Mouse (Mus musculus): ENCODE measurements at regions not wholly inside any gene's neighbourhood (a gene's known extent, or its start where the extent isn't known, plus 50 kb on each side); places are given as distances from the start of the nearest gene placed in this dataset.

DNA sequence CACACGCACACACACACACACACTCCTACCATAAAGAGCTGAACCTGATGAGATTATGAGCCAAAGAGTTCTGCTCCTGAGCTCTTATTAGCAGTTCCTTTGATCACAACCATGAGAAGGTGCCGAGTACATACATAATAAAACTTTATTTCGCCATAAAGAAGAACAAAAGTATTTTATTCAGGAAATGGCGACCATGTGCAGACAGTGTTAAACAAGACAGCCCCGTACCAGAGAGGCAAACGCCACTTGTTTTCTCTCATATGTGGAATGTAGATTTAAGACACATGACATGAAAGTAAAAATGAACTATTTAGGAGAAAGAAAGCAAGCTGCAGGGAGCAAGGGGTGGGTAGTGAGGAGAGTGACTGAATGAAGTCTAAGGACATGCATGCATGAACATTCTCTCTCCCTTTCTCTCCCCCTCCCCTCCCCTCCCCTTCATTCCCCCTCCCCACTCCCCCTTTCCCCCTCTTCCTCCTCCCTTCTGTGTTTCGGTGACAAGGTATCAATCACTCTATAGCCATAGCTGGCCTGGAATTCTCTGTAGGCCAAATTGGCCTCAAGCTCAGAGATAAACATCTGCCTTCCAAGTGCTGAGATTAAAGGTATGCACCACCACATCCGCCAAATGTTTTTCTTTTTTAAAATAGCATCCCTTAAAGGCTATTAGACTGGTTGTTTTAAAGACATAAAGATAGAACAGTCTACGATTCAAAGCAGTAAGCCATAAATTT, 266.0 kb upstream of the Map3k7 start:
- DNase-seq (ENCODE audit: low read depth, low spot score) = no peak

GRCm38 (mm10) chr4:31698506-31698782, 265.5 kb upstream of the Map3k7 start:
- DNase-seq (ENCODE audit: low read depth, low spot score) = no peak

DNA sequence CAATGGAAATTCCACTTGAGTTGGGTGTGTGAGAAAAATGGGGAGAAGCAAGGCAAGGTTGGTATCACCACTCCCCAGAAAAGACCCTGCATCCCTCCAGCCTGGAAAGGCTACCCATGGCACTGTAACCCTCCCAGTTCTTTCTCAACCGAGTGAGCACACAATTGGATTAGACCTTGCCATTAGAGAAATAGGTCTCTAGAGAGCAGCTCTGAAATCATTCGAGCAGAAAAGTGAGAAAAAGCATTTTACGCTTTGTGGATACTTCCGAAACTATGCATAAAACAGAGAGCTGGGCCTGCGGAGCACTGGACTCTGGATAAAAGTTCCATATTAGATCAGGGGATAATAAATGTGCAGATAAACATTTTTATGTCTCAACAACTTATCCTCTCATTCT, 264.6 kb upstream of the Map3k7 start:
- peak; percentile 4 for DNase-seq (ENCODE audit: low read depth, low spot score)

DNA sequence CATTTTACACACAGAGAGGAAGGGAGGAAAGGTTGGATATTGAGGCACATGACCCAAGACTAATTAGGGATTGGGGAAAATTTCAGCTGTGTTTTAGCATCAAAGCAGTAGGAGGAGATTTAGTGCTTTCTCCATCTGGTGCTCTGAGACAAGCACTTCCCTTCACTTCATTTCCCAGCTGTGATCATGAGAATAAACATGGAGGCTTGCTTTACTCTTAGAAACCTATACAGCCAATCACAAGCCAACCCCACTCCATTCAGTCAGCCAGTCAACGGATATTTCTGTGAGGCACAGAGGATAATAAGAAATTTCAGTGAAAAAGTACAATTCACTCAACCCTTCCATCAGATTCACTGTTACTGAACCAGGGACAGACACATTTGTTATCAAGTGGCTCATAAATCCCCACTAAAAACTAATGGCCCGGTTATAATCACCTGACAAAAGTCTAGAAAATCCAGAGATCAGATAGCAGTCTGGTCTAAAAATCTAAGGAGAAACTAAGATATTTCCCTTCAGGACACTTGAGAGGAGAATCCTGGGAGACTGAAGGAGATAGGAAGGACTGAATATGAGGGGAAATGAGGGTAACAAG, 249.7 kb upstream of the Map3k7 start:
- DNase-seq (ENCODE audit: low read depth, low spot score) = no peak

- no peak for DNase-seq (ENCODE audit: low read depth, low spot score)
Observed at GRCm38 (mm10) chr4:31723501-31723900, 240.4 kb upstream of the Map3k7 start.

- DNase-seq (ENCODE audit: low read depth, low spot score) = no peak
Observed at GRCm38 (mm10) chr4:31724400-31724799, 239.5 kb upstream of the Map3k7 start.

DNA sequence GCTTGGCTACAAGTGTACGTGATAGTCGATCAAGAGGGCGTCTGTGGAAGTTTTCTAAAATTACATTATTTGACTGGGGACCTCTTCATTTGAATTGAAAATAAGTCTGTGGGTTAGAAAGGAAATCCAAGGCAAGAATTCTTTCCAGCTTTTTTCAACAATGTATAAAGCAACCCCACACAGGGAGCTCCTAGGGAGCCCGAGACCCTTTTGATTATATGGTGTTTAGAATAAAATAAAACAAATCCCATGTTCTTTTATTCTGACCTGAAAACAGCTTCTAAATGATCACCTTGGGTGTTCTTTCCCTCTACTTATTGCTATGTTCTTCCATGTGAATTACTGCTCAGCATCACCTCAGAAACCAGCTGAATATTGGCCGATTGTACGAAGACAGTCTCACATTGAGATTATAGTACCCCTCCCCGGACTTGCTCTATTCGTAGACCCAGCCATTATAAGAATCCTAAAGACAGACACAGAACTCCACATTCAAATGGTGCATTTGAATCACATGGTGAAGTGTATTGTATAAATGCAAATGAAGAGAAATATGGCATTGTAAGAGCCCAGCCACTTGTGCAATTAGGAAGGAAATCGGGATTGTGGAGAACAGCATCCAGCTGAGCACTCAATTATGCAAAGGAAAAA, 236.3 kb upstream of the Map3k7 start:
- DNase-seq (ENCODE audit: low read depth, low spot score) = no peak

- DNase-seq (ENCODE audit: low read depth, low spot score) = no peak
Observed at GRCm38 (mm10) chr4:31728149-31728516, 235.8 kb upstream of the Map3k7 start.

- no peak for DNase-seq (ENCODE audit: low read depth, low spot score)
Observed at GRCm38 (mm10) chr4:31743776-31744175, 220.1 kb upstream of the Map3k7 start.

DNA sequence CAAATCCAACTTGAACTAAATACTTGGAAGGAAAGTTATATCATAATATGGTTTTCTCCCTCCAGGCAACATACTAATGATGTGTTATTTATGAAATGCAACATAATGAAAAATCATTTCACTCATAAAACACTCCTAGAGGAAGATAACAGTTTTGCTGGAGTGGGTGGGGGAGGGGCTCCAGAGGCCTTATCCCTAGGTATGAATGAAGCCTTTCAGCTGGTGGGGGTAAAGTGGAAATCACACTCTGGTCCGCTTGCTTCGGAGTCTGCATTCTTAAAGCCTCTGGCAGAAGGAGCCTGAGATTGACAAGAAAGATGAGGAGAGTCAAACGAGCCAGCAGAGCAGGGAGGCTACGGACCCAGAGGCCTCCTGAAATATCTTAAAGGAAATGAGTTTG, 219.5 kb upstream of the Map3k7 start:
- DNase-seq (ENCODE audit: low read depth, low spot score) = no peak

- no peak for DNase-seq (ENCODE audit: low read depth, low spot score)
Observed at GRCm38 (mm10) chr4:31753677-31754312, 210.1 kb upstream of the Map3k7 start.

DNA sequence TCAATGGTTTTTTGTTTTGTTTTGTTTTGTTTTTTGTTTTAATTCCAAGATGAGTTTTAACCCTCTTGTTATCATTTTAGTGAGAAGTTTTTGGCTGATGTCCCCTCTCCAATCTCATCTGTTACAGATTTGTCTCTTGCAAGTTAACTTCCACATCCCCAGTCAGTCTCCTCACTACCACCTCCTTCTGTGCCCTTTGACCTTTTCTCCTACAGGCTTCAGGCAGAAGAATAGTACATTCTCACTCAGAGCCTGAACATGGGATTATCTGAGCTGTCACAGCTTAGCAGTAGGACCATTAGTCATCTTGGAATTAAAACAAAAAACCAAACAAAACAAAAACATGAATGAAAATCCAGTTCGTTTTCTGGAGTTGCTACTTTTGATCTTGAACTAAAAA, 206.8 kb upstream of the Map3k7 start:
- DNase-seq (ENCODE audit: low read depth, low spot score) = no peak

- DNase-seq (ENCODE audit: low read depth, low spot score) = no peak
Observed at GRCm38 (mm10) chr4:31760116-31760515, 203.8 kb upstream of the Map3k7 start.

DNA sequence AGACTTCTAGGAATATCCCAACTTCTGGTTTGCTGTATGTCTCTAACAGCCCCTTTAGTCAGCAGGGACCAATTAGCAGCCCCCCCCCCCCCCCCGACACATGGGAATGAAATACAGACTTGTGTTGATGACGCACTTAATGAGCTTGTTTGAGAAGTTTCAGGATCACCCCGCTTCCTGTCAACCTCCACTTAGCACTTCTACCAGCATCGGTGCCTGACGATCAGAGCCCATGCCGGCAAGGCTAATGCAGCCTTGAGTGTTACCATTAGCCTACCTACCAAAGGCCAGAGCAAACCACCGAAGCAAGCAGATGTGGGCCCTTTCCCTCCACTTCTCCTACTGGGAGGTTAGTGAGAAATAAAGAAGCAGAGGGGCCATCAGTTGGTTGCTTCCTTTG, 201.7 kb upstream of the Map3k7 start:
- DNase-seq (ENCODE audit: low read depth, low spot score) = no peak

GRCm38 (mm10) chr4:31768026-31768626, 195.8 kb upstream of the Map3k7 start:
- no peak for DNase-seq (ENCODE audit: low read depth, low spot score)

- no peak for DNase-seq (ENCODE audit: low read depth, low spot score)
Observed at GRCm38 (mm10) chr4:31769325-31769724, 194.6 kb upstream of the Map3k7 start.

GRCm38 (mm10) chr4:31786284-31786683, 177.6 kb upstream of the Map3k7 start:
- no peak for DNase-seq (ENCODE audit: low read depth, low spot score)

- no peak for DNase-seq (ENCODE audit: low read depth, low spot score)
Observed at GRCm38 (mm10) chr4:31817574-31818240, 146.2 kb upstream of the Map3k7 start.

GRCm38 (mm10) chr4:31819521-31820259, 144.2 kb upstream of the Map3k7 start:
- peak; percentile 20 for DNase-seq (ENCODE audit: low read depth, low spot score)

DNA sequence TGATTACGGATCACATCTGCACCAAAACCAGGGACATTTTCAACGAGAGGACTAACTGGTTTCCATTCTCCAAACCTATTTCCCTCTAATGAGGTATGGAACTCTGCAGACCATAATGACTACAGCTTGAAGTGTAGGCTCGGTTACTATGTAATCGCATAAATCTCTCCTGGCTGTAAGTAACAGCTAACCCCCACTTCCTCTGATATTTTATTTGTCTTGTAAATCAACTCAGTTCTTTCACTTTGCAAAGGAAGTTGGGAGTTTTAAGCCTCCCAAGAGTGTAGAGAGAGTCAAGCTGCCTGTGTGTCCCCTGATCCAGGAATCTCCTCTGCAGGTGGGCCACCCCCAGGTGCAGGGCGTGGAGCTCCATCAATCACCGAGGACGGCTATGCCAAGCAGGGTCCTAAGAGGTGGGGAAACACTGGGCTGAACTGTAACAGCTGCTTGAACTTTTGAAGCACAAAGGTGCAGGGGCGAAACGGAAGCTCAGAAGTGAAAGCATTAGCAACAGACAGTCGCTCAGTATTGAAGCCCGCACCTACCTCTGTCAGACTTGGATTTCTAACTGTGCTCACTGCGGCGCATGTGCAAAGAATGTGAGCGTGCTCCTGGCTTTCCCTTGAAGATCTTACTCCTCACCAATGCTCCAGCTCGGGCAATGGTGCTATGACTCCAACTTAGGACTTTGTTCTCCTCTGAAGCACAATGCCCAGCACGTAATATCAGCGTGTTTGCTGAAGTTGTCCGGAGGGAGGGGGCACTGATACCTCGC, 140.1 kb upstream of the Map3k7 start:
- DNase-seq (ENCODE audit: low read depth, low spot score) = no peak

Data from retina, postnatal 7 days (tissue).